Mouse (Mus musculus) midbrain, postnatal 0 days (tissue): ENCODE measurements at regions not wholly inside any gene's neighbourhood (a gene's known extent, or its start where the extent isn't known, plus 50 kb on each side); places are given as distances from the start of the nearest gene placed in this dataset.

Source experiments
- ATAC-seq: fragments of 200-750 bp; cut with Nextera tagmentation; 2 replicates; pipeline ENCODE4 v1.8.0; 2017; ENCODE audit warnings: moderate number of reproducible peaks, mild to moderate bottlenecking, moderate TSS enrichment, moderate library complexity; ENCODE audit not compliant: low FRiP score
- DNase-seq: peaks from one replicate; pipeline ENCODE4 v3.0.0-alpha.2; 2015; ENCODE audit warnings: low spot score
- H3K27ac ChIP-seq: fragments of 300-500 bp; sonication (generic); 2 replicates; pipeline ENCODE4 v1.5.1; 2014; ENCODE audit warnings: low read depth, mild to moderate bottlenecking, low read length, mixed read lengths
- H3K27me3 ChIP-seq: fragments of 300-500 bp; sonication (generic); 2 replicates; pipeline ENCODE4 v1.6.1; 2014; ENCODE audit warnings: low read length, control low read depth, mixed read lengths; ENCODE audit not compliant: insufficient read depth
- H3K36me3 ChIP-seq: fragments of 300-500 bp; sonication (generic); 2 replicates; pipeline ENCODE4 v1.6.1; 2014; ENCODE audit warnings: low read length, control low read depth, mixed read lengths; ENCODE audit not compliant: insufficient read depth
- H3K4me1 ChIP-seq: fragments of 300-500 bp; sonication (generic); 2 replicates; pipeline ENCODE4 v1.6.1; 2014; ENCODE audit warnings: mild to moderate bottlenecking, control low read depth, antibody characterized with exemption, low read length, mixed read lengths; ENCODE audit not compliant: insufficient read depth
- H3K4me2 ChIP-seq: fragments of 300-500 bp; sonication (generic); 2 replicates; pipeline ENCODE4 v1.6.1; 2014; ENCODE audit warnings: low read depth, mild to moderate bottlenecking, low read length, mixed read lengths; ENCODE audit not compliant: poor library complexity, severe bottlenecking
- H3K4me3 ChIP-seq: fragments of 300-500 bp; sonication (generic); 2 replicates; pipeline ENCODE4 v1.5.1; 2014; ENCODE audit warnings: low read depth, mild to moderate bottlenecking, low read length, moderate library complexity
- H3K9ac ChIP-seq: fragments of 300-500 bp; sonication (generic); replicated peaks from 2 replicates; pipeline ENCODE4 v1.6.1; 2014; ENCODE audit warnings: mild to moderate bottlenecking, low read length, moderate library complexity, mixed read lengths; ENCODE audit not compliant: poor library complexity, severe bottlenecking
- H3K9me3 ChIP-seq: fragments of 300-500 bp; sonication (generic); 2 replicates; pipeline ENCODE4 v1.6.1; 2016; ENCODE audit warnings: low read length, control low read depth
- CTCF ChIP-seq: IDR thresholded peaks from 2 replicates; pipeline ENCODE4 v1.5.1; 2016; ENCODE audit warnings: antibody characterized with exemption, mild to moderate bottlenecking
- WGBS: fragments of 180-500 bp; shearing (Covaris S2); extraction: QIAGEN DNeasy Blood & Tissue Kit; methylation state at CpG from one replicate; pipeline ENCODE4 v1.1.7; 2014; 5-methylcytosine and 5-hydroxymethylcytosine counted together

DNA sequence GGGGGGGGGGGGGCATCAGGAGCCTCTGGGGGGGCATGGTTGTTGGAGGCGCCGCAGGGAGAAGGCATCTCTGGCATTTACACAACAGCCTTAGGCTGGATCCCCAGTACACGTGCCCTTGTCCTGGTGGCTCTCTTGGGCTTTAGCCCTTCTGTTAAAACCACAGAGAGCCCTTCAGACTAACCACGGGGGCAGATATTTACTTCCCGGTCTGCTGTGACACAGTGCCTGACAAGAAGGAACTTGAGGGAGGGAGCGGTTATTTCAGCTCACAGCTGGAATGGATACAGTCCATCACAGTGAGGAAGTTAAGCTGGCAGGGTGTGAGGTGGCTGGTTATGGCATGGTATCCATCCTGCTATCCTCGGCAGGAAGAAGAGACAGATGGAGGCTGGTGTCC is 71.0 kb upstream of the Gm11733 start:
- Histone ChIP-seq H3K9ac (no peak overlapping the region), H3K4me3 (no peak overlapping the region), H3K4me1 (peaks cover 30% of the 10 kb centered on the region), H3K4me2 (no peak overlapping the region), H3K9me3 (no peaks in the 10 kb centered on the region), H3K36me3 (no peaks in the 10 kb centered on the region), H3K27ac (no peak overlapping the region), H3K27me3 (no peaks in the 10 kb centered on the region)
- 30% methylated on average over 7 of the region's 7 CpGs for WGBS
- no peak for TF ChIP-seq CTCF
- ATAC-seq (no peak), DNase-seq (no peak)

DNA sequence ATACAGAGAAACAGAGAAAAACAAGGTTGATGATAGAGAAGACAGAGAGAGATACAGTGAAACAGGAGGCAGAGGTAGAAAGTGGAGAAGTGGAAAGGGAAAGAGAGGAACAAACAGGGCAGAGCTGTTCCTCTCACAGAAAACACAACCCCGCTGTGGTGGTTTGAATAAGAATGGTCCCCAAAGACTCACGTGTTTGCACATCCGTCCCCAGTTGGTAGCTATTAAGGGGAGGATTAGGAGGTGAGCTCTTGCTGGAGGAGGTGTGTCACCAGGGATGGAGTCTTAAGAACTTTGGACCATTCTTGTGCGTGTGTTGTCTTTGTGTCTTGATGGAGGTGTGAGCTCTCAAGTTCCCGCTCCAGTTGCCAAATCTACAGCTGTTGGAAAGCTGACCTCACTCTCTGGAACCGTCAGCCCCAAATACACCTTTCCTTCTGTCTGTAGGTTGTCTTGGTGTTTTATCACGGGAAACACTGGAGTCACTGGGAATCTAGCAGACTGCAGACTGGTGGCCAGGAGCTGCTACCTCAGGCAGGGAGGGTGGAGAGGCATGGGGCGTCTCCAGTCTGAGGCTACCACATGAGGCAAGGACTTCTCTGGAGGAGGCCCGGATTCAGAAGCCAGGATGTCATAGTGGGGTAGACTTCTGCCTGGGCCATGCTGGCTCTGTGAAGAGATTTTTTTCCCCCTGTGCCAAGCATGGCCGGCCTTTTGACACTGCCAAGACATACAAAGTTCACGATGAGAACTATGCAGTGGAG is 70.0 kb upstream of the Gm11733 start:
- ATAC-seq (no peak), DNase-seq (no peak)
- Histone ChIP-seq H3K36me3 (no peaks in the 10 kb centered on the region), H3K9me3 (no peaks in the 10 kb centered on the region), H3K4me2 (no peak overlapping the region), H3K4me3 (no peak overlapping the region), H3K27me3 (no peaks in the 10 kb centered on the region), H3K4me1 (peaks cover 21% of the 10 kb centered on the region), H3K9ac (no peak overlapping the region), H3K27ac (no peak overlapping the region; the same call in 1 of the 2 replicates)
- TF ChIP-seq CTCF: no peak
- WGBS: 23% methylated on average over 11 of the region's 11 CpGs

DNA sequence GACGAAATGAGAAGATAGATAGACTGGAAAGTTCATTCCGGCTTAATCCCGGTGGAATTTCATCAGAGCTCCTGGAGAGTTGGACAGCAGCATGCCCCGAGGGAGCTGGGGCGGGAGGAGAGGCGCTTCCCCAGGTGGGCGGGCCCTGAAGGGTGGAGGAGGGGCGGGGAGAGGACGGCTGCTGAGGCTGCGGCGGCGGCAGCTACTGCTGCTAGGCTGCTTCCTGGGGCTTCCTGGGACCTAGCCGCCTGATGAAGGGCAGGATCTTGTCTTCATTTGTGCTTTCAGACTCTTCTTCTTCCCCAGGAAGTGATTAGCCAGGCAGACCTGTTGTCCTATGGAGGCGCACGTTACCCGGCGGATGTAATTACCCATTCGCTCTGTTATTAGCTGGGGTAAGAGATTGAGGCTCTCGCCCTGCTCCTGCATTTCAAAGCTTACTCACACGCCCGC is 69.3 kb upstream of the Gm11733 start:
- H3K27ac ChIP-seq: peak overlapping the region; percentile 8; the same call in 1 of the 2 replicates
- no peaks in the 10 kb centered on the region for H3K27me3 ChIP-seq
- no peaks in the 10 kb centered on the region for H3K36me3 ChIP-seq
- no peak for TF ChIP-seq CTCF
- peaks cover 15% of the 10 kb centered on the region for H3K4me1 ChIP-seq
- peak overlapping the region; percentile 44 for H3K4me2 ChIP-seq
- H3K9ac ChIP-seq: 0 out of 2 replicates have a peak overlapping the region, but pooled peaks have one; percentile 1
- WGBS: 1% methylated on average over 21 of the region's 21 CpGs
- DNase-seq (peak; percentile 39), ATAC-seq (no peak)
- no peaks in the 10 kb centered on the region for H3K9me3 ChIP-seq
- H3K4me3 ChIP-seq: peak overlapping the region; percentile 23

- DNase-seq: no peak
- no peaks in the 10 kb centered on the region for H3K27me3 ChIP-seq
- peak overlapping the region; percentile 44 for H3K4me2 ChIP-seq
- H3K36me3 ChIP-seq: no peaks in the 10 kb centered on the region
- H3K9ac ChIP-seq: 0 out of 2 replicates have a peak overlapping the region, but pooled peaks have one; percentile 1
- ATAC-seq: no peak
- WGBS: 4% methylated on average over 14 of the region's 14 CpGs
- no peaks in the 10 kb centered on the region for H3K9me3 ChIP-seq
- TF ChIP-seq CTCF: no peak
- H3K4me3 ChIP-seq: peak overlapping the region; percentile 23; the same call in 1 of the 2 replicates
- H3K27ac ChIP-seq: no peak overlapping the region; the same call in 1 of the 2 replicates
- H3K4me1 ChIP-seq: peaks cover 9% of the 10 kb centered on the region; the same call in 1 of the 2 replicates
Observed at GRCm38 (mm10) chr11:117415466-117415865, 68.7 kb upstream of the Gm11733 start.

GRCm38 (mm10) chr11:117415955-117416354 is 68.2 kb upstream of the Gm11733 start:
- TF ChIP-seq CTCF: no peak
- 0 out of 2 replicates have a peak overlapping the region, but pooled peaks have one; percentile 13 for H3K9ac ChIP-seq
- peak overlapping the region; percentile 44 for H3K4me2 ChIP-seq
- peaks cover 9% of the 10 kb centered on the region; the same call in 1 of the 2 replicates for H3K4me1 ChIP-seq
- H3K9me3 ChIP-seq: no peaks in the 10 kb centered on the region
- 0 out of 2 replicates have a peak overlapping the region, but pooled peaks have one; percentile 12 for H3K27ac ChIP-seq
- H3K36me3 ChIP-seq: no peaks in the 10 kb centered on the region
- ATAC-seq (no peak), DNase-seq (no peak)
- WGBS: 8% methylated on average over 13 of the region's 13 CpGs
- no peak overlapping the region for H3K4me3 ChIP-seq
- H3K27me3 ChIP-seq: no peaks in the 10 kb centered on the region

- DNase-seq: no peak
- H3K9ac ChIP-seq: no peak overlapping the region
- H3K27me3 ChIP-seq: no peaks in the 10 kb centered on the region
- no peak overlapping the region for H3K27ac ChIP-seq
- no peaks in the 10 kb centered on the region for H3K36me3 ChIP-seq
- no peak overlapping the region for H3K4me3 ChIP-seq
- ATAC-seq: no peak
- TF ChIP-seq CTCF: peak; percentile 38; the same call in 1 of the 2 replicates
- WGBS: 63% methylated on average over 8 of the region's 8 CpGs
- H3K4me1 ChIP-seq: peaks cover 9% of the 10 kb centered on the region; the same call in 1 of the 2 replicates
- H3K4me2 ChIP-seq: no peak overlapping the region
- no peaks in the 10 kb centered on the region for H3K9me3 ChIP-seq
Observed at GRCm38 (mm10) chr11:117416984-117417670, 67.0 kb upstream of the Gm11733 start.
